Mouse (Mus musculus): Measurements from ENCODE around the gene Plekhb1. TPM values are rescaled to one million over a fixed set of nuclear protein-coding genes. Genes with fewer than 3 reads are reported as not detected.

Gene Plekhb1
- polyA plus RNA-seq, 1 experiment from 2014 or later = 21.7 TPM

DNA sequence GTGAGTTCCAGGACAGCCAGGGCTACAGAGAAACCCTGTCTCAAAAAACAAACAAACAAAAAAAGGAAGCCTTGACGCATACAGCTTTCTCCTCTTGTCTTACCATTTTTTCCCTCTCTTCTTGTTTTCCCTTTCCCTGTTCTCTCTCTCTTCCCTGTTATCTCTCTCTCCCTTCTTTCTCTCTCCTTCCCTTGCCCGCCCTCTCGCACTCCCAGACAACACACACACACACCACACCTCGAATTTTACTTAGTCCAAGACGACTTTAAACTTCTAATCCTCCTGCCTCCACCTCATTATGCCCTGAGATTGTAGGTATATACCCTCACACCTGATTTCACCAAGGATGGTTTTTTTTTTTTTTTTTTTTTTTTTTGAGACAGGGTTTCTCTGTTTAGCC, 21.9 kb upstream of the Plekhb1 start:
- no peaks in the 10 kb centered on the region for H3K36me3 ChIP-seq (ENCODE audit: control insufficient read depth, insufficient read depth, low read length)
- WGBS = 80% methylated on average over 5 of the region's 5 CpGs
- no peak overlapping the region for H3K4me3 ChIP-seq (ENCODE audit: low read depth, low read length)
- H3K27me3 ChIP-seq (ENCODE audit: control insufficient read depth, insufficient read depth, low read length) = no peaks in the 10 kb centered on the region
- no peaks in the 10 kb centered on the region for H3K4me1 ChIP-seq (ENCODE audit: control insufficient read depth, insufficient read depth, low read length)
- ATAC-seq (ENCODE audit: low read depth) = no peak
- H3K9ac ChIP-seq (replicated peaks; ENCODE audit: low read depth, low read length) = no peak overlapping the region
- no peak overlapping the region for H3K27ac ChIP-seq (ENCODE audit: low read depth, low read length)
- H3K4me2 ChIP-seq (ENCODE audit: low read depth, low read length) = no peak overlapping the region
- no peaks in the 10 kb centered on the region for H3K9me3 ChIP-seq (ENCODE audit: control insufficient read depth, low read length)

- ATAC-seq (ENCODE audit: low read depth) = peak; percentile 45; the same call in 1 of the 2 replicates
- Histone ChIP-seq H3K27ac (ENCODE audit: low read depth, low read length) (no peak overlapping the region), H3K4me2 (ENCODE audit: low read depth, low read length) (no peak overlapping the region), H3K9me3 (ENCODE audit: control insufficient read depth, low read length) (no peaks in the 10 kb centered on the region), H3K27me3 (ENCODE audit: control insufficient read depth, insufficient read depth, low read length) (no peaks in the 10 kb centered on the region), H3K36me3 (ENCODE audit: control insufficient read depth, insufficient read depth, low read length) (no peaks in the 10 kb centered on the region), H3K4me3 (ENCODE audit: low read depth, low read length) (no peak overlapping the region), H3K9ac (replicated peaks; ENCODE audit: low read depth, low read length) (no peak overlapping the region), H3K4me1 (ENCODE audit: control insufficient read depth, insufficient read depth, low read length) (no peaks in the 10 kb centered on the region)
- WGBS = 74% methylated on average over 1 of the region's 1 CpGs
Observed at GRCm38 (mm10) chr7:100683241-100683640, 21.0 kb upstream of the Plekhb1 start.

DNA sequence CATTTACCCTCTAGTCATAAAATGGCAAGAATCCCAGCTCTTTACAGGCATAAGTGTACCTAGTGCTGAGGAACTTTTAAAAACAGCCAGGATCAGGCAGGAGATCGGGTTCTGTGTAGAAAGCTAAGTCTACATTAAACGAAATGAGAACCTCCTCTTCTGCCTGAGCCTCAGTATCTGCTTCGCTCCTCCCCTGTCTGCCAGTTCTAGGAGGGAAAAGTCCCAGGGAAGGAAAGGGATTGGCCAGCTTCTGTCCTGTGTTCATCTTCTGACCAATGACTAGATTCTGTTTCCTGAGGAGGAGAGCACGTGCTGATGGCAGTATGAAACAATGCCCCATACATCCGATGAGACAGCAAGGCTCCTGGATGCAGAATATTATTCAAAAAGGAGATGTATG, 18.9 kb upstream of the Plekhb1 start:
- Histone ChIP-seq H3K4me1 (ENCODE audit: control insufficient read depth, insufficient read depth, low read length) (no peaks in the 10 kb centered on the region), H3K27me3 (ENCODE audit: control insufficient read depth, insufficient read depth, low read length) (no peaks in the 10 kb centered on the region), H3K9ac (replicated peaks; ENCODE audit: low read depth, low read length) (no peak overlapping the region), H3K9me3 (ENCODE audit: control insufficient read depth, low read length) (no peaks in the 10 kb centered on the region), H3K27ac (ENCODE audit: low read depth, low read length) (no peak overlapping the region), H3K4me3 (ENCODE audit: low read depth, low read length) (no peak overlapping the region), H3K36me3 (ENCODE audit: control insufficient read depth, insufficient read depth, low read length) (no peaks in the 10 kb centered on the region), H3K4me2 (ENCODE audit: low read depth, low read length) (no peak overlapping the region)
- WGBS = 55% methylated on average over 5 of the region's 5 CpGs
- ATAC-seq (ENCODE audit: low read depth) = no peak

DNA sequence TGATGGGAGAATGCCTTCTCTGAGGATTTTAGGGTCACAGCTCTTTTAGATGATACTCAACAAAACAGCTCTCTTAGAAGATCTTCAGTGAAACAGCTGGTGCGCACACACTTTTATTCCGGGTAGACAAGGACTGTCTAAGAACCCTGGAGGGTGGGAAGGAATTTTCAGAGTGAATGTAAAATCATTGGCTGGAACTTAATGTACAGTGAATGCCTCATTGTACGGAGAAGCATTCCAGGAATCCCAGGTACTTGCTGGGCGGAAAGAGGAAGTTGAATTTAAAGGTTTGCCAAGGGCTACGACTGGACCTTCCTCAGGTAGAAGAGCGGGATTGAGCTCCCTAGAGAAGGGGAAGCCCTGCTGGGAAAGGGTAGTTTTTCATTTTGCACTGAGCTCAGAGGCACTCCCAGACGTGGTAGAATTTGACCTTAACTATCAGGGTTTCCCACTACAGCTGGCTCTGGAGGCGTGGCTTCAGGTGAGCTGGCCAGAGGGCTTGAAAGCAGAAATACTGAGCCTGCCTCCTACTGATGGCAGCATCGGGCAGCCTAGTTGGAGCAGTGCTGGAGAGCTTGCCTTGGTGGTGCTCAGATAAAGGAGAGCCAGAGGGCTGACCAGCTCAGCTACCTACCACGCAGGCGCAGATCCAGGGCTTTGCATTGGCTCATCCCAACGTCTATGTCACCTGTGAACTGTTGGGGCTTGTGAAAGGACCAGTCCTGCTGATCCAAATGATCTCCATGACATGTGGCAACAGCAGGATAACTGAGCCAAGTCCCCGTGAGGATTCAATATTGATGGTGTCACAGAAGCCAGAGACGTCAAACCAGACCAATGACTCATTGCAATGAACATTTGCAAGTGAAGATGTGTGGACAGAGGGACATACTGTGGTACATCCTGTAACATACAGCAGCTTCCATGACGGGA, 17.0 kb upstream of the Plekhb1 start:
- Histone ChIP-seq H3K27me3 (ENCODE audit: control insufficient read depth, insufficient read depth, low read length) (no peaks in the 10 kb centered on the region), H3K9me3 (ENCODE audit: control insufficient read depth, low read length) (no peaks in the 10 kb centered on the region), H3K4me2 (ENCODE audit: low read depth, low read length) (no peak overlapping the region), H3K4me3 (ENCODE audit: low read depth, low read length) (no peak overlapping the region), H3K4me1 (ENCODE audit: control insufficient read depth, insufficient read depth, low read length) (no peaks in the 10 kb centered on the region), H3K36me3 (ENCODE audit: control insufficient read depth, insufficient read depth, low read length) (no peaks in the 10 kb centered on the region), H3K27ac (ENCODE audit: low read depth, low read length) (no peak overlapping the region), H3K9ac (replicated peaks; ENCODE audit: low read depth, low read length) (no peak overlapping the region)
- WGBS = 66% methylated on average over 15 of the region's 15 CpGs
- ATAC-seq (ENCODE audit: low read depth) = no peak

DNA sequence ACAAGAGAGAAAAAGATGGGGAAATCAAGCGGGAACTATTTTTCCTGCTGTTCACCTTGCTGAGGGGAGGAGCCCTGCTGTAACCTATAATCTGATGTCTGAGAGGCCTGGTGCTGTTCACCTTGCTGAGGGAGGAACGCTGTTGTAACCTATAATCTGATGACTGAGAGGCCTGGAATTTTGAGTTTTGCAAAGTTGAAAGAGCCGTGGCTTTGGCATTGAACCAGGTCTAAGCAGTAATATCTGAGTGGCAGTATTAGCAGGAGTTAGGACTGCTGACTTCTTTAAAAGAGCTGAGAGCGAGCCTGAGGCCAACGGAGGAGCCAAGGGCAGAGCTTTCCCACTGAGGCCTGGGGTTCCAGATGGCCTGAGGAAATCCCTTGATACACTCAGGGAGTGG, 15.8 kb upstream of the Plekhb1 start:
- Histone ChIP-seq H3K9ac (replicated peaks; ENCODE audit: low read depth, low read length) (no peak overlapping the region), H3K36me3 (ENCODE audit: control insufficient read depth, insufficient read depth, low read length) (no peaks in the 10 kb centered on the region), H3K4me2 (ENCODE audit: low read depth, low read length) (no peak overlapping the region), H3K27me3 (ENCODE audit: control insufficient read depth, insufficient read depth, low read length) (no peaks in the 10 kb centered on the region), H3K27ac (ENCODE audit: low read depth, low read length) (no peak overlapping the region), H3K9me3 (ENCODE audit: control insufficient read depth, low read length) (no peaks in the 10 kb centered on the region), H3K4me3 (ENCODE audit: low read depth, low read length) (no peak overlapping the region), H3K4me1 (ENCODE audit: control insufficient read depth, insufficient read depth, low read length) (no peaks in the 10 kb centered on the region)
- WGBS = 83% methylated on average over 5 of the region's 5 CpGs
- no peak for ATAC-seq (ENCODE audit: low read depth)

GRCm38 (mm10) chr7:100674941-100675340, 12.7 kb upstream of the Plekhb1 start:
- no peak overlapping the region for H3K9ac ChIP-seq (replicated peaks; ENCODE audit: low read depth, low read length)
- no peak overlapping the region for H3K4me3 ChIP-seq (ENCODE audit: low read depth, low read length)
- no peaks in the 10 kb centered on the region for H3K27me3 ChIP-seq (ENCODE audit: control insufficient read depth, insufficient read depth, low read length)
- H3K4me1 ChIP-seq (ENCODE audit: control insufficient read depth, insufficient read depth, low read length) = no peaks in the 10 kb centered on the region
- 97% methylated on average over 2 of the region's 2 CpGs for WGBS
- H3K27ac ChIP-seq (ENCODE audit: low read depth, low read length) = no peak overlapping the region
- H3K9me3 ChIP-seq (ENCODE audit: control insufficient read depth, low read length) = no peaks in the 10 kb centered on the region
- H3K36me3 ChIP-seq (ENCODE audit: control insufficient read depth, insufficient read depth, low read length) = no peaks in the 10 kb centered on the region
- no peak for ATAC-seq (ENCODE audit: low read depth)
- H3K4me2 ChIP-seq (ENCODE audit: low read depth, low read length) = no peak overlapping the region

GRCm38 (mm10) chr7:100673452-100673851, 11.2 kb upstream of the Plekhb1 start:
- H3K27ac ChIP-seq (ENCODE audit: low read depth, low read length) = no peak overlapping the region
- ATAC-seq (ENCODE audit: low read depth) = no peak
- H3K27me3 ChIP-seq (ENCODE audit: control insufficient read depth, insufficient read depth, low read length) = no peaks in the 10 kb centered on the region
- H3K4me2 ChIP-seq (ENCODE audit: low read depth, low read length) = no peak overlapping the region
- no peaks in the 10 kb centered on the region for H3K4me1 ChIP-seq (ENCODE audit: control insufficient read depth, insufficient read depth, low read length)
- H3K9ac ChIP-seq (replicated peaks; ENCODE audit: low read depth, low read length) = no peak overlapping the region
- WGBS = 34% methylated on average over 7 of the region's 7 CpGs
- H3K4me3 ChIP-seq (ENCODE audit: low read depth, low read length) = no peak overlapping the region
- no peaks in the 10 kb centered on the region for H3K36me3 ChIP-seq (ENCODE audit: control insufficient read depth, insufficient read depth, low read length)
- H3K9me3 ChIP-seq (ENCODE audit: control insufficient read depth, low read length) = no peaks in the 10 kb centered on the region

DNA sequence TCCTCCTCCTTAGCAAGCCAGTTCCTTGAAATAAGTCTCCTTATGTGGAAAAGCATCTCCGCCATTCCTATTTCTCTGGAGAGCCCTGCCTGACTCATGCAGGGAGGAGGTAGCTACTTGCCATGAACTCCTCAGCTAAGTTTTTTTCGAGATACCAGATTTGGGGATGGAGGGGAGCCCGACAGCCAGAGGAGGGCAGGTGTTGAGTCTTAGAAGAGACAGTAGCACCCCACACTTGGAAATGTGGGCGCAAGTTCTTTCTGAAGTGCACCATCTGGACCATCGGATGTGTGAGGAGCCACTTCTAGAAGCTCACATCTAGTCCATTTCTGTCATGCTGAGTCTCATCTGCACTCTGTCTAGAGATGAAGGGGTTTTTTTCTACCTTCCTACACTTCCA, 8.4 kb upstream of the Plekhb1 start:
- 87% methylated on average over 5 of the region's 5 CpGs for WGBS

DNA sequence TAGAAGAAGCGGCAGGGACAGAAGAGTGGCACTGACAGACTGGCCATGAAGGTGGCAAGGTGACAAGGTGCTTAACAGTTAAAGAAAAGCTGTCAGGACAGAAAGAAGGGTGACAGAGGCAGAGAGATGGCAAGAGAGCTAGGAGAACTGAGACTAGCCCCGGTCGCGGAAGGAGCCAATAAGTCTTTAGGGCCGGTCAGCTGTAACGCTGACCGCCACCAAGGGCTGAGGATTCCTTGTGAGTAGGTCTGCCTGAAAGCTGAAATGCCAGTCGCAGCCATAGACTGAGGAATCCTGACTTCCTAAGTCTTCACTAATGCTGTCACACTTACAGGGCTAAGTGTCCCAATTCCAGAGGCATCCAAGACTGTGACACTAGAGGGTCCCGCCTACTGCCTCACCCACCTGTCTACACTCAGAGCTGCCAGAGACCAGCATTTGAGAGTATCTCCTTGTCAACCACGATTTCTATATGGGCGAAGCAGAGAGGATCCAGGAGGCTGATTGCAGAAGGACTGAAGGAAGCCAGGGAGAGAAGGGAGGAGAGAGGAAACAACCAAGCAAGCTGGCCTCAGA, 1.6 kb upstream of the Plekhb1 start:
- Histone ChIP-seq H3K9ac (replicated peaks; ENCODE audit: low read depth, low read length) (no peak overlapping the region), H3K27ac (ENCODE audit: low read depth, low read length) (no peak overlapping the region)
- peak; percentile 12; the same call in 1 of the 2 replicates for ATAC-seq (ENCODE audit: low read depth)

More for the DNA sequence above, 8.4 kb upstream of the Plekhb1 start:
- H3K4me3 ChIP-seq (ENCODE audit: low read depth, low read length) = no peak overlapping the region
- H3K4me2 ChIP-seq (ENCODE audit: low read depth, low read length) = no peak overlapping the region
- no peaks in the 10 kb centered on the region for H3K9me3 ChIP-seq (ENCODE audit: control insufficient read depth, low read length)
- H3K9ac ChIP-seq (replicated peaks; ENCODE audit: low read depth, low read length) = no peak overlapping the region
- no peaks in the 10 kb centered on the region for H3K27me3 ChIP-seq (ENCODE audit: control insufficient read depth, insufficient read depth, low read length)
- no peak for ATAC-seq (ENCODE audit: low read depth)
- no peaks in the 10 kb centered on the region for H3K36me3 ChIP-seq (ENCODE audit: control insufficient read depth, insufficient read depth, low read length)
- H3K27ac ChIP-seq (ENCODE audit: low read depth, low read length) = no peak overlapping the region
- no peaks in the 10 kb centered on the region for H3K4me1 ChIP-seq (ENCODE audit: control insufficient read depth, insufficient read depth, low read length)

More for the DNA sequence above, 1.6 kb upstream of the Plekhb1 start:
- Histone ChIP-seq H3K4me3 (ENCODE audit: low read depth, low read length) (no peak overlapping the region), H3K36me3 (ENCODE audit: control insufficient read depth, insufficient read depth, low read length) (no peaks in the 10 kb centered on the region), H3K9me3 (ENCODE audit: control insufficient read depth, low read length) (no peaks in the 10 kb centered on the region), H3K4me1 (ENCODE audit: control insufficient read depth, insufficient read depth, low read length) (peaks cover 3% of the 10 kb centered on the region; the same call in 1 of the 2 replicates), H3K4me2 (ENCODE audit: low read depth, low read length) (peak overlapping the region; percentile 19; the same call in 1 of the 2 replicates), H3K27me3 (ENCODE audit: control insufficient read depth, insufficient read depth, low read length) (no peaks in the 10 kb centered on the region)
- WGBS = 71% methylated on average over 11 of the region's 11 CpGs

Data from neural tube, embryonic 14.5 days (tissue).